Mouse (Mus musculus): ENCODE data around the gene Snip1.

Snip1 gene

DNA sequence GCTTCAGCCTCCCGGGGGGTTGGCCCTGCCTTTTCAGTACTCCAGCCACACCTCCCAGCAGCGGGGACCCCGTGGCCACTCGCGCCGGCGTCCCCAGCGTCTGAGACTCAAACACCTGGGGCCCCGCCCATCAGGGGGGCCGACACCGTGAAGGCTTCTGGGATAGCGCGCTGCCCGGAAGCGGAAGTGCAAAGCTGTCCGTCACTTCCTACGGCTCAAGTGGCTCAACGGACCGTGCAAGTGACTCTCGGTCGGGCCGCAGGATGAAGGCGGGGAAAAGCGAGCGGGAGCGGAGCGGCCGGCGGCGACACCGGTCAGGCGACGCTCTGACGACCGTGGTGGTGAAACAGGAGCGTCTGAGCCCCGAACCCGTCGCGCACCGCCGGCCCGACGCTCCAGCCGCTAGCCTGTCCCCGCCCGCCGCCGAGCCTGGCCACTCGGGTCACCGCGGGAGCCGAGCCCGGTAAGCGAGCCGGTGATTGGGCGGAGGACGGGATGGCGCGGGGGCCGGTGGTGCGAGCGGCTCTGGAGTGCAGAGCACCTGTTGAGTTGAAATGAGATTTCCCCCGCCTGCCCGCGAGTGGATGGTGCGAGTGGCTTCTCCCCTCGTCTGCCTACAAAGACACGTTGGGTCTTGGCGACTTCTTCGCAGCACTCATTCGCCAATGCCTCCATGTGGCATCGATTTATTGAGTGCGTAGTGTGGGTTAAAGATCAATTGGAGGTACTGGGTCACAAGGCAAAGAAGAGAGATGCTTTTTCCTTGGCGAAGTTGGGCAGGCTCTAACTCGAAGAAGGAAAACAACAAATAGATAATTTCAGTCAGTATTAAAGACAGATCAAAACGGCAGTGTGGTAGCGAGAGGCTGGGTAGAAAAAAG, at the start of gene Snip1:
TSS of gene Snip1 (plus strand) at position 183 of the 881 bp plus-strand sequence.
- in situ Hi-C loops (cut with MboI, MseI): loop anchor here (25.0 kb wide), 1 partner anchor 1496 kb away; the partner anchor contains the start of gene Clspn

DNA sequence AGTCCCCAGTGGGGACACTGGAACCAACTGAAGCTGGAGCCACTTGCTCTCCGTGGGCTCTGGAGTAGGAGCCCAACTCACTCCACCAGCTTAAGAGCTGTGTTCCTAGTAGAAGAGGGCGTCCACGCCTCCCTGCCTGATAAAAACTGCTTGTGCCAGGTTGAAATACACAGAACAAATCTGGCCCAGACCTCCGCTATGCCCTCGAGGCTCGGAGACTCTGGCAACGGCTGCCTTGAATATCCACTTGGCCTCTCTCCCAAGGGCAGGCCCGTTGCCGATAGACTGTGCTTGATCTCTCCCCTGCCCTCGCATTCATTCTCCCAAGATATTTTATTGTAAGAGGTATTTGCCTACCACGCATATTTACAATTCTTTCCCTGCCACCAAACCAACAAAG, 49.0 kb upstream of the Snip1 start:
- in situ Hi-C loops (cut with MboI, MseI): no loop called here

- in situ Hi-C loops (cut with MboI, MseI): no loop called here
Observed at GRCm38 (mm10) chr4:125020780-125021538, 45.5 kb upstream of the Snip1 start.

- in situ Hi-C loops (cut with MboI, MseI): no loop called here
Observed at GRCm38 (mm10) chr4:125029891-125030614, 36.4 kb upstream of the Snip1 start.

DNA sequence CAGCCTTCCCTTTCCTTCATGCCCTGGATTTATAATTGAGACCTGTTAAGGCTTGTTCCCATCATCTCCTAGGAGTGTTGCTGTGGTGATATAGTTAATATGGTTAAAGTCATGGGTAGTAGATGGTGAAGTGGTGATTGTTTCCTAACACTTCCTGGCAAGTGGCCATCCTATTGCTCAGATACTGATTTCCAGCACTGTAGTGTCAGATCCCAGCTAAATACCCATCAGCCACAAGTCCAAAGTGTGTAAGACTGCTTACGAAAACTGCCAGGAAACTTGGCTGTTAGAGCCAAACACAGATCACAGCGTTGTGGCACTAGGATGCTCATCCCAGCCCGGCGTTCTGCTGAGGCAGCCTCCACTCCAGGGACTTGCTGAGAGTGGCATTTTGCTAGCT, 32.1 kb upstream of the Snip1 start:
- in situ Hi-C loops (cut with MboI, MseI): no loop called here

- in situ Hi-C loops (cut with MboI, MseI): no loop called here
Observed at GRCm38 (mm10) chr4:125044454-125044853, 22.0 kb upstream of the Snip1 start.

GRCm38 (mm10) chr4:125055385-125055784, 11.1 kb upstream of the Snip1 start:
- in situ Hi-C loops (cut with MboI, MseI): loop anchor here (25.0 kb wide), 1 partner anchor 1507 kb away; the partner anchor contains the start of gene Clspn

DNA sequence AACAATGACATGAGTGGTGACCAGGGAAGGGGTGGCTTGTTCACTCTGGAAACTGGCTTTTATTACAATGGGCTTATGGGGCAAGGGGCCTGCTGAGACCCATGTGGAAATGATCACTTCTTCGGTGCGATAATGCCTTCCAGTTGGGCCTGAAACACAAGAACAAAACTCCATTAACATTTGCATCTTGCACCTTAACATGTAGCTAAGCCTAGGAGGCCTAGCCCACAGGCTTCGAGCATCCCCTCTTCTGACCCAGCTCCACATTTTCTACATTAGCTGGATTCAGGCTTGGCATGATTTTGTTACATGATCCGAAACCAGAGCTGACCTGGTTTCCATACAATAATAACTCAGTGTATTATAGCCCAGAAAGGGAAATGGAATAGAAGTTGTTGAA, 10.0 kb upstream of the Snip1 start:
- in situ Hi-C loops (cut with MboI, MseI): loop anchor here (25.0 kb wide), 1 partner anchor 1506 kb away; the partner anchor contains the start of gene Clspn

DNA sequence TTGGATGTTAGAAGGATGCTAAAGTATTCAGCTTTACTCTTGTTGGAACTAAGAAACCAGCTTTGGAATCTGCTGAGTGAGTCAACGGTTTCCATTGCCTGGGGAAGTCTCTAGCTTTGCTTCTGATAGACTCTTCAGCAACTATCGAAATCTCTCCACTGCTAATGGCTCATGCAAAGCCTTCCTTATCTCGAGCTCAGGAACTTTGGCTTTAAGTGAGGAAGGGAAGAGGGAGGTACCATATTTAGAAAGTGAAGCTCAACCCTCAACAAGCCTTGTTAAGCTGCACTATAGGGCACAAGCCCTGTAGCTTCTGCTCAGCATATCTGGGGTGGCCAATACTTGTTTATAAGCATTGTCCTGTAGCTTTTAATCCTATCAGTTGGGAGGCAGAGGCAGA, 9.2 kb upstream of the Snip1 start:
- in situ Hi-C loops (cut with MboI, MseI): loop anchor here (25.0 kb wide), 1 partner anchor 1505 kb away; the partner anchor contains the start of gene Clspn

DNA sequence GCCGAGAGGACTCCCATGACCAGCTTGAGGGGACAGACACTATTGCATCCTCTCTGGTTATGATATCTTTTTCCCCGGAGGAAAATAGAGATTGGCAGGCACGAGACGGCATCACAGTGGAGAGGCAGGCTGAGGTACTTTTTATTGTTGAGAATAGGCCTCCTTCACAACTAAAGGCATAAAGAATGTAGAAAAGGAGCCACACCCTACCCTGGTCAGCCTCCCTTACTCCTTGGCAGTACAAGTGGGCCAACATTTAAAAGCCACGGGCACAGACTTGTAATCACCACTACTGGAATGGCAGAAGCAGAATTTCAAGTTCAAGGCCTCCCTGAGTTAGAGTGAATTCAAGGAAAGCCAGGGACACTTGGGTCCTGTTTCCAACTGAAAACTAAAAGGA, 8.4 kb upstream of the Snip1 start:
- in situ Hi-C loops (cut with MboI, MseI): loop anchor here (25.0 kb wide), 1 partner anchor 1504 kb away; the partner anchor contains the start of gene Clspn

DNA sequence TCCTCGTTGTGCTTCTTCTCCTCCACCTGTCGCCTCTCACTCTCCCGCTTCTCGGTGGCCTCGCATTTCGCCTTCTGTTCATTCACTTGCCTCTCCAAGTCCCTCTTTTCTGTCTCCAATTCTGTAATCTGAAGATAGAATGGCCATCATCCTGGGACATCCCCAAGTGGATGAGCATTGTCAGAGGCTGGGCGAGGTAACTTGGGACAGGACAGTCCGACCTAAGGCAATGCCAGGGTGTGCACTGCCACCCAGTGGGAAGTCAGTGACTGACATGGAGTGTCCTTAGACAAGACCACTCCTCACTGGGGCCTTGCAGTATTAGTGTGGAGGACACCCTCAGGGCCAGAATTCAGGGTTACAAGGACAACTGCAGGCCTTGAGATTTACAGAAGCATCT, 7.4 kb upstream of the Snip1 start:
- in situ Hi-C loops (cut with MboI, MseI): loop anchor here (25.0 kb wide), 1 partner anchor 1503 kb away; the partner anchor contains the start of gene Clspn

DNA sequence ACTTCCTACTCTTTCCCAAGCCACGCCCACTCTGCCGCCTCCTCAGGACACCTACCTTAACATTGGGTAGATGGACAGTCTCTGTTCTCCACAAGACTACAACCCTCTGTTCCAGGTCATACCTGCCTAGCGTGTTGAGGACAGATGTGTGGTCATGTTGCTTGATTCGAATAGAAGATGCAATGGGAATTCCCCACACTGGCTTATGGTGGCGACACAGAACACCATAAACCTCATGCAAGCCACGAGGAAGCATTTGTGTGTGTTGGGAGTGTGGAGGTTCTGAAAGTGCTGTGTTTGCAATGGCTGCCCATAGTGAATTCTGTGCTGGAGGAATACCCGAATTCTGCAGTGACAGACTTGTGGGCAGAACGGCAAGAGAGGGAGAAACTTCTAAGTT, 2.6 kb upstream of the Snip1 start:
- in situ Hi-C loops (cut with MboI, MseI): loop anchor here (5.0 to 25.0 kb wide), 3 partner anchors 122 to 1498 kb away; partner anchors contain the start of gene Clspn

GRCm38 (mm10) chr4:125065517-125066307, 760 bp upstream of the Snip1 start, which contains the start of gene Dnali1:
Gene Dnali1, minus strand, starts transcription at chr4:125065703.
- in situ Hi-C loops (cut with MboI, MseI): loop anchor here (25.0 kb wide), 1 partner anchor 1497 kb away; the partner anchor contains the start of gene Clspn

- in situ Hi-C loops (cut with MboI, MseI): no loop called here
Observed at GRCm38 (mm10) chr4:125077700-125078099, 11.2 kb downstream of the Snip1 start.

DNA sequence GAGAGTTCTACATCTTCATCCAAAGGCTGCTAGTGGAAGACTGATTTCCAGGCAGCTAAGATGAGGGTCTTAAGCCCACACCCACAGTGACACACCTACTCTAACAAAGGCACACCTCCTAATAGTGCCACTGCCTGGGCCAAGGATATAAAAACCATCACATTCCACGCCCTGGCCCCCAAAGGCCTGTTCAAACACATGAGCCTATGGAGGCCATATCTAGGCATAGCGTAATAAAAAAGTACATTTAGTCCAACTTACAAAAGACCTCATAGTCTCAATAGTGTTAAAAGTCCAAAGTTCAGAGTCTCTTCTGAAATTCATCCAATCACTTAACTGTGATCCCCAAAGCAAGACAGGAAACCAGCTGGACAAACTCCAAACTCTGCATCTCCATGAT, 12.2 kb downstream of the Snip1 start:
- in situ Hi-C loops (cut with MboI, MseI): no loop called here

DNA sequence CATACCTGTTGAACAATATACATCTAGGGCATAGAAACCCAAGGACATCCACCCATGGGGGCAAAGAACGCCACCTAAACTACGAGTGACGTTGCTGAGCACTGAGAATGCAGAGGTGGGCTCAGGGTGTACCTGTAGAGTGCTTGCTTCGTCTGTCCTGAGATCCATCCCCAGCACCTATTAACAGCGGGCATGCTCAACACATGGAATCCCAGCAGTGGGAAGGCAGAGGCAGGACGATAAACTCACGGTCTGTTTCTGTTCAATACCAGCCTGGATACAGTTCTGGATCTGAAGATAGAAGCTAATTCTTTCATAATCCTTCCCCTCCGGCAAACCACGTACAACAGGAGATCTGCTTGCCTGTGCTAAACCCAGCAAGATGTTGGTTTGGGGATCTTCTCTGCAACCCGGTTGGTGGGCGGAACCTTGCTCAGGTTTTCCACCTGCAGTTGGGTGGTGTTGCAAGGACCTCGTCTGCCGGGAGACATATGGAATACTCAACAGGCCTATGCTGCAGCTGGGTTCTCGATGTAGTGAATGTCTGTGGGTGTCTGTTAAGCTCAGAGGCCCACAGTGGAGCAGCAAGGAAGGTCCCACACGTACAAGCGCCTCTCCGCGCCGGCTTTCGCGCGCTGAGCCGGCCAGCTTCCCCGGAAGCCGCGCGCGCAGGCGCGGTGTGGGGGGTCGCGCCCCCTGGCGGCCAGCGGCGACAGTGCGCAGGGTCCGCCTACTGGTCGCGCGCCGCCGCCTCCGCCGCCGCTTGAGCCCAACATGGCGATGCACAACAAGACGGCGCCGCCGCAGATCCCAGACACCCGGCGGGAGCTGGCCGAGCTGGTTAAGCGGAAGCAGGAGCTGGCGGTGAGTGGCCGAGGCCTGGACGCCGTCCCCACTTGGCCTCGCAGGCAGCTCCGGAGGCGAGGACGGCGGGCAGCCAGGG, 18.2 kb downstream of the Snip1 start, which contains the start of gene Meaf6:
TSS of gene Meaf6 (plus strand) at position 732 of the 943 bp plus-strand sequence.
- in situ Hi-C loops (cut with MboI, MseI): loop anchor here (10.0 kb wide), 1 partner anchor 1180 kb away; the partner anchor contains the start of gene Mycbp

DNA sequence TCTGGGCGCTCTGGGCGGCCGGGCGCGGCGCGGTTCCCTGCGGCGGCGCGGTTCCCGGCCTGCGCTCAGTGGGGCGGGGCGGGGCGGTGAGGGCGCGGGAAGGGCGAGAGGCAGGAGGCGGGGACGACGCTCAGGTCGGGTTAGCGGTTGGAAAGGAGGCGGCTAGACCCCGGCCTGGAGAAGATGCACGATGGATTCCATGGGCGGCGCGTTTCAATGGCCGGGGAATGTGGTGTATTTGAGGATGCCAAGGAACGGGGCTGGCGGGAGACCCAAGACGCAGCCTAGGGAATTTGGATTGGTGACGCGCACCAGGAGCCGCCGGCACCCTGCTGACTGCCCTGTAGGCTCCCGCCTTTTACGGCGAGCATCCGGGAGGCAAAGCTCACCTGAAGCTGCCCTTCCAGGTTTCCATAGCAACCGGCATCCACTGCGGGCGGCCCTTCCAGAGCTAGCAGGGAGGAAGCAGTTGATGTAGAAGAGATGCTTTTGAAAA, 18.9 kb downstream of the Snip1 start:
- in situ Hi-C loops (cut with MboI, MseI): loop anchor here (10.0 kb wide), 1 partner anchor 1181 kb away; the partner anchor contains the start of gene Mycbp

DNA sequence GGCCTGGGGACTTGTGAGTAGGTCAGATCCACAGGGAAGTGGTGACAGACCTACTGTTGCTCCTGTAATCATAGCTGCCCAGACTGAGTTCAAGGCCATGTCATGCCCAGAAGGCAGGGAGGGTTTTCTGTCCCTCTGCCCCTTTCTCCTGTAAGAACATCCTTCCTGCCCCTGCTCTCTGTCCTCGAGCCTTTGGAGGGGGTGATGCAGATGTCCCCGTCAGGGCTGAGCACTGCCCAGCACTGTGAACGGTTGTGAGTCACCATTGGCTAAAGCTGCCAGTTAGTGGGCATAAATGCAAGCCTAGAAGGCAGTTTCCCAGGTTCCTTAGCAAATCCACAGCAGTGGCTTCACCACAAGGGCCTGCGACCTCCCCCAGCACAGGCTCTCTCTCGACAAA, 26.6 kb downstream of the Snip1 start:
- in situ Hi-C loops (cut with MboI, MseI): loop anchor here (10.0 kb wide), 1 partner anchor 508 kb away; no protein-coding TSS in a partner anchor

GRCm38 (mm10) chr4:125096066-125096465, 29.6 kb downstream of the Snip1 start:
- in situ Hi-C loops (cut with MboI, MseI): loop anchor here (5.0 to 10.0 kb wide), 2 partner anchors 154 to 511 kb away; no protein-coding TSS in a partner anchor
